Mouse (Mus musculus) erythroblast, embryonic 14.5 days (primary cell): ENCODE data around the gene Gm38392.

ENCODE experiments used
- GATA1 ChIP-seq: IDR thresholded peaks from 2 replicates; pipeline ENCODE4 v1.6.1; 2012; ENCODE audit warnings: low read length, inconsistent platforms, mixed read lengths
- TAL1 ChIP-seq: IDR thresholded peaks from 3 replicates; pipeline ENCODE4 v1.6.1; 2012; ENCODE audit warnings: low read length, inconsistent platforms, mixed read lengths

- TF ChIP-seq GATA1 = no peak
- no peak for TF ChIP-seq TAL1
Measured at GRCm38 (mm10) chr3:88296110-88296560, 9.1 kb upstream of the Gm38392 start.
